Mouse (Mus musculus): ENCODE results near the gene Dnttip2. TPM values are rescaled to one million over a fixed set of nuclear protein-coding genes. Genes with fewer than 3 reads are reported as not detected.

The Dnttip2 gene
- polyA plus RNA-seq, 1 experiment from 2014 or later = 42.9 TPM

DNA sequence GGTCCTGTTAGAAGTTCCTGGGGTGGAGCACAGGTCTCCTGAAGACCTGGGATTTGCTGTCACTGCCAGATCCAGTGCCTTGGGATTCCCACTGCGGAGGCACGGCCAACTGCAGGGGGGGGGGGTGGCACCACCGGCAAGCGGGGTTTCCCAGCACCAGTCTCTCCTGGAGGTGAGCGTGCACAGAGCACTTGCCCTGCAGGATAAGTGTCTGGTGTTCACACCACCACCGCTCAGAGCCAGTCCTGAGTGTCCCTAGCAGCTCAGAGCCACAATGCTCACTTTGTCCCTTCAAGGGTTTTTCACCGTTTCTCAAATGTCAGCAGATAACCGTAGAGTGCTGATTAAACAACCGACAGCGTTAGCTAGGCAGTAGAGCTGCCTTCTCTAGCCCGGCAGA lies 42.4 kb downstream of the Dnttip2 start:
- no peaks in the 10 kb centered on the region for H3K36me3 ChIP-seq (ENCODE audit: control insufficient read depth, insufficient read depth, low read length)
- peaks cover 7 to 12% of the 10 kb centered on the region in 2 experiments for H3K4me1 ChIP-seq (ENCODE audit: control insufficient read depth in 2 of 2, insufficient read depth in 2 of 2, low read length in 2 of 2)
- WGBS = 5% methylated on average over 11 of the region's 11 CpGs
- ATAC-seq (ENCODE audit: insufficient number of reproducible peaks, insufficient read depth, low FRiP score, low read depth) = no peak
- peak overlapping the region; percentile 50 for H3K4me2 ChIP-seq (ENCODE audit: low read length)
- H3K4me3 ChIP-seq (ENCODE audit: control insufficient read depth in 1 of 2, insufficient read depth in 1 of 2, low read depth in 1 of 2, low read length in 2 of 2) = peak overlapping the region in 1 of 2 experiments; percentile 3; a peak in 1 of 4 replicates
- no peak overlapping the region for H3K9ac ChIP-seq (ENCODE audit: low read length)
- H3K27me3 ChIP-seq (ENCODE audit: control insufficient read depth, insufficient read depth, low read length) = peaks cover 72% of the 10 kb centered on the region
- H3K27ac ChIP-seq (replicated peaks in 1 of 2; ENCODE audit: control insufficient read depth in 1 of 2, insufficient read depth in 1 of 2, low read depth in 2 of 2, low read length in 2 of 2) = no peak overlapping the region
- H3K9me3 ChIP-seq (ENCODE audit: control insufficient read depth, low read length) = no peaks in the 10 kb centered on the region

- Histone ChIP-seq H3K36me3 (ENCODE audit: control insufficient read depth, insufficient read depth, low read length) (no peaks in the 10 kb centered on the region), H3K4me3 (ENCODE audit: control insufficient read depth in 1 of 2, insufficient read depth in 1 of 2, low read depth in 1 of 2, low read length in 2 of 2) (no peak overlapping the region), H3K27me3 (ENCODE audit: control insufficient read depth, insufficient read depth, low read length) (peaks cover 75% of the 10 kb centered on the region), H3K9me3 (ENCODE audit: control insufficient read depth, low read length) (no peaks in the 10 kb centered on the region), H3K9ac (ENCODE audit: low read length) (no peak overlapping the region), H3K27ac (replicated peaks in 1 of 2; ENCODE audit: control insufficient read depth in 1 of 2, insufficient read depth in 1 of 2, low read depth in 2 of 2, low read length in 2 of 2) (no peak overlapping the region), H3K4me2 (ENCODE audit: low read length) (no peak overlapping the region), H3K4me1 (ENCODE audit: control insufficient read depth in 2 of 2, insufficient read depth in 2 of 2, low read length in 2 of 2) (peaks cover 7 to 12% of the 10 kb centered on the region in 2 experiments)
- ATAC-seq (ENCODE audit: insufficient number of reproducible peaks, insufficient read depth, low FRiP score, low read depth) = no peak
- WGBS = 82% methylated on average over 6 of the region's 6 CpGs
Measured at GRCm38 (mm10) chr3:122317339-122317738, 43.2 kb downstream of the Dnttip2 start.

DNA sequence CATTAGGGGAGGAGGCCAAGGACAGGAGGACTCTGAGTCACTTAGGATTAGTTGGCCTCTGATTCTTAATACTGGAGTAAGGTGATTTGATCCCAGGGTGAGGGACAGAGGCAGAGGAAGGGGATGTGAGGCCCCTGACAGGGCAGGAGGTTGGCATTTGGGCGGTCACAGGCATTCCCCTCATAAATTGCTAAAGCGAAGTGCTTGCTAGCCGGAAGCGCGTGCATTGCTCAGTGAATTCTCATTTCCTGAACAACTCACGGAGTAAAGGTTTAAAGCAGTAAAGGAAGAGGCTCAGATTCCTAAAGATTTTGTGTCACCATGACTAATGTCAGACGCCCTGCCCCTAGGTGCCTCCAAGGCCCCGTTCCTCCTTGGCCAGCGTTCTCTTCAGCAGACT lies 48.0 kb downstream of the Dnttip2 start:
- no peak overlapping the region for H3K4me3 ChIP-seq (ENCODE audit: control insufficient read depth in 1 of 2, insufficient read depth in 1 of 2, low read depth in 1 of 2, low read length in 2 of 2)
- no peak for ATAC-seq (ENCODE audit: insufficient number of reproducible peaks, insufficient read depth, low FRiP score, low read depth)
- no peak overlapping the region for H3K4me2 ChIP-seq (ENCODE audit: low read length)
- no peak overlapping the region for H3K27ac ChIP-seq (replicated peaks in 1 of 2; ENCODE audit: control insufficient read depth in 1 of 2, insufficient read depth in 1 of 2, low read depth in 2 of 2, low read length in 2 of 2)
- H3K9ac ChIP-seq (ENCODE audit: low read length) = no peak overlapping the region
- no peaks in the 10 kb centered on the region for H3K36me3 ChIP-seq (ENCODE audit: control insufficient read depth, insufficient read depth, low read length)
- 69% methylated on average over 9 of the region's 9 CpGs for WGBS
- peaks cover 74% of the 10 kb centered on the region for H3K27me3 ChIP-seq (ENCODE audit: control insufficient read depth, insufficient read depth, low read length)
- H3K9me3 ChIP-seq (ENCODE audit: control insufficient read depth, low read length) = no peaks in the 10 kb centered on the region
- H3K4me1 ChIP-seq (ENCODE audit: control insufficient read depth in 2 of 2, insufficient read depth in 2 of 2, low read length in 2 of 2) = no peaks in the 10 kb centered on the region; a peak in 1 of 4 replicates

- Histone ChIP-seq H3K27me3 (ENCODE audit: control insufficient read depth, insufficient read depth, low read length) (peaks cover 66% of the 10 kb centered on the region), H3K4me2 (ENCODE audit: low read length) (no peak overlapping the region), H3K9me3 (ENCODE audit: control insufficient read depth, low read length) (no peaks in the 10 kb centered on the region), H3K4me3 (ENCODE audit: control insufficient read depth in 1 of 2, insufficient read depth in 1 of 2, low read depth in 1 of 2, low read length in 2 of 2) (no peak overlapping the region), H3K27ac (replicated peaks in 1 of 2; ENCODE audit: control insufficient read depth in 1 of 2, insufficient read depth in 1 of 2, low read depth in 2 of 2, low read length in 2 of 2) (no peak overlapping the region), H3K36me3 (ENCODE audit: control insufficient read depth, insufficient read depth, low read length) (no peaks in the 10 kb centered on the region), H3K9ac (ENCODE audit: low read length) (no peak overlapping the region), H3K4me1 (ENCODE audit: control insufficient read depth in 2 of 2, insufficient read depth in 2 of 2, low read length in 2 of 2) (no peaks in the 10 kb centered on the region; a peak in 1 of 4 replicates)
- WGBS = 74% methylated on average over 6 of the region's 6 CpGs
- ATAC-seq (ENCODE audit: insufficient number of reproducible peaks, insufficient read depth, low FRiP score, low read depth) = no peak
Measured at GRCm38 (mm10) chr3:122323841-122324240, 49.7 kb downstream of the Dnttip2 start.

- no peak overlapping the region for H3K9ac ChIP-seq (ENCODE audit: low read length)
- H3K4me2 ChIP-seq (ENCODE audit: low read length) = no peak overlapping the region
- no peaks in the 10 kb centered on the region; a peak in 1 of 4 replicates for H3K4me1 ChIP-seq (ENCODE audit: control insufficient read depth in 2 of 2, insufficient read depth in 2 of 2, low read length in 2 of 2)
- no peak for ATAC-seq (ENCODE audit: insufficient number of reproducible peaks, insufficient read depth, low FRiP score, low read depth)
- no peak overlapping the region for H3K27ac ChIP-seq (replicated peaks in 1 of 2; ENCODE audit: control insufficient read depth in 1 of 2, insufficient read depth in 1 of 2, low read depth in 2 of 2, low read length in 2 of 2)
- no peaks in the 10 kb centered on the region for H3K9me3 ChIP-seq (ENCODE audit: control insufficient read depth, low read length)
- WGBS = 89% methylated on average over 3 of the region's 3 CpGs
- peaks cover 65% of the 10 kb centered on the region for H3K27me3 ChIP-seq (ENCODE audit: control insufficient read depth, insufficient read depth, low read length)
- no peaks in the 10 kb centered on the region for H3K36me3 ChIP-seq (ENCODE audit: control insufficient read depth, insufficient read depth, low read length)
- H3K4me3 ChIP-seq (ENCODE audit: control insufficient read depth in 1 of 2, insufficient read depth in 1 of 2, low read depth in 1 of 2, low read length in 2 of 2) = no peak overlapping the region
Measured at GRCm38 (mm10) chr3:122324528-122324927, 50.3 kb downstream of the Dnttip2 start.

- Histone ChIP-seq H3K27me3 (ENCODE audit: control insufficient read depth, insufficient read depth, low read length) (peaks cover 59% of the 10 kb centered on the region), H3K36me3 (ENCODE audit: control insufficient read depth, insufficient read depth, low read length) (no peaks in the 10 kb centered on the region), H3K4me3 (ENCODE audit: control insufficient read depth in 1 of 2, insufficient read depth in 1 of 2, low read depth in 1 of 2, low read length in 2 of 2) (no peak overlapping the region), H3K4me1 (ENCODE audit: control insufficient read depth in 2 of 2, insufficient read depth in 2 of 2, low read length in 2 of 2) (peaks cover 7 to 8% of the 10 kb centered on the region in 2 experiments; a peak in 3 of 4 replicates), H3K27ac (replicated peaks in 1 of 2; ENCODE audit: control insufficient read depth in 1 of 2, insufficient read depth in 1 of 2, low read depth in 2 of 2, low read length in 2 of 2) (no peak overlapping the region), H3K4me2 (ENCODE audit: low read length) (no peak overlapping the region), H3K9ac (ENCODE audit: low read length) (no peak overlapping the region), H3K9me3 (ENCODE audit: control insufficient read depth, low read length) (no peaks in the 10 kb centered on the region)
- ATAC-seq (ENCODE audit: insufficient number of reproducible peaks, insufficient read depth, low FRiP score, low read depth) = no peak
- WGBS = 57% methylated on average over 12 of the region's 12 CpGs
Measured at GRCm38 (mm10) chr3:122330484-122330883, 56.3 kb downstream of the Dnttip2 start.

- H3K36me3 ChIP-seq (ENCODE audit: control insufficient read depth, insufficient read depth, low read length) = no peaks in the 10 kb centered on the region
- H3K9ac ChIP-seq (ENCODE audit: low read length) = no peak overlapping the region
- H3K4me1 ChIP-seq (ENCODE audit: control insufficient read depth in 2 of 2, insufficient read depth in 2 of 2, low read length in 2 of 2) = peaks cover 7 to 8% of the 10 kb centered on the region in 2 experiments; a peak in 3 of 4 replicates
- H3K4me3 ChIP-seq (ENCODE audit: control insufficient read depth in 1 of 2, insufficient read depth in 1 of 2, low read depth in 1 of 2, low read length in 2 of 2) = no peak overlapping the region
- peaks cover 57% of the 10 kb centered on the region for H3K27me3 ChIP-seq (ENCODE audit: control insufficient read depth, insufficient read depth, low read length)
- WGBS = 29% methylated on average over 4 of the region's 4 CpGs
- no peak for ATAC-seq (ENCODE audit: insufficient number of reproducible peaks, insufficient read depth, low FRiP score, low read depth)
- no peak overlapping the region for H3K4me2 ChIP-seq (ENCODE audit: low read length)
- no peaks in the 10 kb centered on the region for H3K9me3 ChIP-seq (ENCODE audit: control insufficient read depth, low read length)
- no peak overlapping the region for H3K27ac ChIP-seq (replicated peaks in 1 of 2; ENCODE audit: control insufficient read depth in 1 of 2, insufficient read depth in 1 of 2, low read depth in 2 of 2, low read length in 2 of 2)
Measured at GRCm38 (mm10) chr3:122333493-122333892, 59.3 kb downstream of the Dnttip2 start.

- Histone ChIP-seq H3K36me3 (ENCODE audit: control insufficient read depth, insufficient read depth, low read length) (no peaks in the 10 kb centered on the region), H3K4me1 (ENCODE audit: control insufficient read depth in 2 of 2, insufficient read depth in 2 of 2, low read length in 2 of 2) (peaks cover 7 to 8% of the 10 kb centered on the region in 2 experiments; a peak in 3 of 4 replicates), H3K9ac (ENCODE audit: low read length) (no peak overlapping the region), H3K4me2 (ENCODE audit: low read length) (no peak overlapping the region), H3K9me3 (ENCODE audit: control insufficient read depth, low read length) (no peaks in the 10 kb centered on the region), H3K27ac (replicated peaks in 1 of 2; ENCODE audit: control insufficient read depth in 1 of 2, insufficient read depth in 1 of 2, low read depth in 2 of 2, low read length in 2 of 2) (no peak overlapping the region), H3K4me3 (ENCODE audit: control insufficient read depth in 1 of 2, insufficient read depth in 1 of 2, low read depth in 1 of 2, low read length in 2 of 2) (no peak overlapping the region), H3K27me3 (ENCODE audit: control insufficient read depth, insufficient read depth, low read length) (peaks cover 61% of the 10 kb centered on the region)
- 61% methylated on average over 7 of the region's 7 CpGs for WGBS
- ATAC-seq (ENCODE audit: insufficient number of reproducible peaks, insufficient read depth, low FRiP score, low read depth) = no peak
Measured at GRCm38 (mm10) chr3:122333902-122334301, 59.7 kb downstream of the Dnttip2 start.

All from heart, embryonic 14.5 days (tissue).